Mouse (Mus musculus): ENCODE results near the gene Tab1. TPM values are rescaled to one million over a fixed set of nuclear protein-coding genes. Genes with fewer than 3 reads are reported as not detected.

The Tab1 gene
- polyA plus RNA-seq, 1 experiment from 2014 or later, result 34.2 TPM

Other genes with a start within 250 kb of the Tab1 start
- gene Apobec3, start 241.5 kb upstream of the Tab1 start, polyA plus RNA-seq (2016; fragmentation: Nextera tagmentation; extraction: Ambion mirVana), result 9.5 and 10.2 TPM in 2 replicates
- gene Cbx7, start 162.0 kb upstream of the Tab1 start, polyA plus RNA-seq (2016; fragmentation: Nextera tagmentation; extraction: Ambion mirVana), result 0.82 and 1.0 TPM in 2 replicates
- gene Pdgfb, start 118.2 kb upstream of the Tab1 start, polyA plus RNA-seq (2016; fragmentation: Nextera tagmentation; extraction: Ambion mirVana), result 0.95 and 1.9 TPM in 2 replicates
- gene Syngr1, start 41.8 kb upstream of the Tab1 start, polyA plus RNA-seq (2016; fragmentation: Nextera tagmentation; extraction: Ambion mirVana), result 6.7 and 11.6 TPM in 2 replicates
- 770 and 980 TPM in 2 replicates for gene Rpl3, start 41.3 kb upstream of the Tab1 start, polyA plus RNA-seq (2016; fragmentation: Nextera tagmentation; extraction: Ambion mirVana)
- 1.1 and 2.8 TPM in 2 replicates for gene Mgat3, start 40.6 kb downstream of the Tab1 start, polyA plus RNA-seq (2016; fragmentation: Nextera tagmentation; extraction: Ambion mirVana)
- 31.0 and 39.2 TPM in 2 replicates for gene Mief1, start 100.9 kb downstream of the Tab1 start, polyA plus RNA-seq (2016; fragmentation: Nextera tagmentation; extraction: Ambion mirVana)
- gene AC140267.1, start 102.7 kb downstream of the Tab1 start, polyA plus RNA-seq (2016; fragmentation: Nextera tagmentation; extraction: Ambion mirVana), result 3.5 TPM in 1 of 2 replicates, not detected in the other
- gene Atf4, start 122.1 kb downstream of the Tab1 start, polyA plus RNA-seq (2016; fragmentation: Nextera tagmentation; extraction: Ambion mirVana), result 84.8 and 109 TPM in 2 replicates
- gene Rps19bp1, start 131.2 kb downstream of the Tab1 start, polyA plus RNA-seq (2016; fragmentation: Nextera tagmentation; extraction: Ambion mirVana), result 46.1 and 62.5 TPM in 2 replicates
- gene Cacna1i, start 154.1 kb downstream of the Tab1 start, polyA plus RNA-seq (2016; fragmentation: Nextera tagmentation; extraction: Ambion mirVana), result 0.04 TPM in 1 of 2 replicates, not detected in the other